Mouse (Mus musculus): ENCODE data around the gene Gfer.
"Not testable (repeated sequence)": the region's sequence is repeated elsewhere in the genome, so short reads cannot be mapped to it uniquely, and the experiment has no call there.

Gfer gene

GRCm38 (mm10) chr17:24722220-24722924 lies 26.4 kb upstream of the Gfer start:
- no peak for DNase-seq (ENCODE audit: low read depth, low spot score)

DNA sequence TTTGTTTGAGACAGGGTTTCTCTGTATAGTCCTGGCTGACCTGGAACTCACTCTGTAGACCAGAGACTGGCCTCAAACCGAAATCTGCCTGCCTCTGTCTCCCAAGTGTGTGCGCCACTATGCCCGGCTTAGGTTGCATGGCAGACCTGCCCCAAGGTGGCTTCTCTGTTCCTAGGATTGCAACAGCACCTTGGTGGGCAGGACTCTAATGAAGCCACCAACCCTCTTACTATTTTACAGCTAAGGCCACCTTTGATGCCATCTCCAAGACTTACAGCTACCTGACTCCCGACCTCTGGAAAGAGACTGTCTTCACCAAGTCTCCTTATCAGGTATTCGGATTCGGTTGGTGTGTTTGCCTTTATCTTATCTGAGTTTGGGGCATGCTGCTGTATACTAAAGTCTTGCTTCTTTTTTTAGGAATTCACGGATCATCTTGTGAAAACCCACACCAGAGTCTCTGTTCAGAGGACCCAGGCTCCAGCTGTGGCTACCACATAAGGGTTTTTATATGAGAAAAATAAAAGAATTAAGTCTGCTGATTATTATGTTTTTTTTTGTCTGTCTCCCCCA lies 25.5 kb upstream of the Gfer start:
- not testable (repeated sequence) for DNase-seq (ENCODE audit: low read depth, low spot score)

DNA sequence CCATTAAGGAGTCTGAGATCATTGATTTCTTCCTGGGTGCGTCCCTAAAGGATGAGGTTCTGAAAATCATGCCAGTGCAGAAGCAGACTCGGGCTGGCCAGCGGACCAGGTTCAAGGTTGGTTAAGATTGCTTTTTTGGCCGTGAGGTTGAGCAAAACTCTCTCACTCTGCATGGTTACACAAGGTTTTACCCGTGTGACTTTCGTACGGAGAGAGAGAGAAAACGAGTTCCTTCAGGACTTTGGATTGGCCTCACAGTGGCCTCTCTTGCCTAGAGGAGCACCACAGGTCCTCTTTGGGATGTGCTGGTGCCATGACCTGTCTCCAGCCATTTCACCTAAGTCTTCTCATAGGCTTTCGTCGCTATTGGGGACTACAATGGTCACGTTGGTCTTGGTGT lies 24.7 kb upstream of the Gfer start:
- DNase-seq (ENCODE audit: low read depth, low spot score): not testable (repeated sequence)

GRCm38 (mm10) chr17:24719494-24720222 lies 23.7 kb upstream of the Gfer start:
- DNase-seq (ENCODE audit: low read depth, low spot score): peak; percentile 99

DNA sequence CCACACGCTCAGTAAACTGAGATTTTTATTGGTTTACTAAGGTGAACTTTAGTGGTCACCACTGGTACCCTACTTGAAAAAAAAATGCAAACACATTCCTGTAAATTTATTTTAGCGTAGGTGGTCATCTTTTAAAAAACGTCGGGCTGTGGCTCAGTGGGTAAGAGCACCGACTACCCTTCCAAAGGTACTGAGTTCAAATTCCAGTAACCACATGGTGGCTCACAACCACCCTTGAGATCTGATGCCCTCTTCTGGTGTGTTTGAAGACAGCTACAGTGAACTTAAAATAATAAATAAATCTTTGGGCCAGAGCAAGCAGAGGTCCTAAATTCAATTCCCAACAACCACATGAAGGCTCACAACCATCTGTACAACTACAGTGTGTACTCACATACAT lies 23.0 kb upstream of the Gfer start:
- not testable (repeated sequence) for DNase-seq (ENCODE audit: low read depth, low spot score)

GRCm38 (mm10) chr17:24717943-24718342 lies 22.0 kb upstream of the Gfer start, which contains the start of the genes Rnf151 and Rps2:
Gene Rnf151 (minus strand): TSS chr17:24718063.
Gene Rps2 (plus strand): TSS chr17:24718116.
- no peak for DNase-seq (ENCODE audit: low read depth, low spot score)

DNA sequence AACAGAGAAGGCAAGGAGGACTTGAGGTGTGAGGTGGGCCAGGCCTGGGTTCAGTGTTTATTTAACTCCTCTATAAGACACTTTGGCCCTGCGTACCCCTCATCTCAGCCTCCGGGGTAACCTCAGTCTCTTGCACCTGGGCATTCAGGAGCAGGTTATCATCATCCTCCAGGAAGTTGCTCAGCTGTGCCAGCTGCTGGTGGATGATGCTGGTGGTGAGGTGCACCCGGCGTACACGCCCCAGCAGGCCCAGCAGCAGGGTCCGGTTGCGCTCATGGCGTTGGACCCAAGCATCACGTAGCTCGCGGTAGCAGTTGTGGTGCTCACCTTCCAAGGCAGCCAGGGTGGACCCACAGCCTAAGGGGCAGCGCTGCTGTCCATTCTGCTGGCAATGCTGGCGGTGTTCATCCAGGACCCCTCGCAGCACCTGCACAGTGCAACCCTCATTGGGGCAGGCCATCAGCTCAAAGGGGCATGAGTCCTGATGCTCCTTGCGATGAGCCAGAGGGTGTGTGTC lies 20.3 kb upstream of the Gfer start:
- no peak for DNase-seq (ENCODE audit: low read depth, low spot score)

DNA sequence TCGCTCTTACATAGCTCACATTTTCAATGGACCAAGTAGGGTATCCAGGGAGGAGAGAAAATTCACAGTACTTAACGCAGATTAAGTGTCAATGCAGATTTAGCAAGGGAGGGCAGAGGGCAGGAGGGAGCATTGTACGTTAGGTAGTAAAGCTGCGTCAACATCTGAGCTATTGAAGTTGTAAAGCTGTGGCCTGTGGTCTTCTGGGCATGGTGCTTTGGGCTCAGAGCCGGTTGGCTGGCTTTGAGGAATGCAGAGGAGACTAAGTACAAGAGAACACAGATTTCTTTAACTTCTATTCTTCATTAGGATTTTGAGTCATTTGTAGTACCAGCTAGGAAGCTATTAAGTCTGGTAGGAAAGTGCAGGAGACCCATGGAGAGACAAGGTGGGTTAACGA lies 19.6 kb upstream of the Gfer start:
- no peak for DNase-seq (ENCODE audit: low read depth, low spot score)

- no peak for DNase-seq (ENCODE audit: low read depth, low spot score)
Observed at GRCm38 (mm10) chr17:24708646-24709045, 12.7 kb upstream of the Gfer start.

GRCm38 (mm10) chr17:24707801-24708425 lies 12.0 kb upstream of the Gfer start:
- no peak for DNase-seq (ENCODE audit: low read depth, low spot score)

GRCm38 (mm10) chr17:24706982-24707800 lies 11.2 kb upstream of the Gfer start, which contains the start of gene Tbl3:
Gene Tbl3 (minus strand): TSS chr17:24707660.
- peak; percentile 94 for DNase-seq (ENCODE audit: low read depth, low spot score)

DNA sequence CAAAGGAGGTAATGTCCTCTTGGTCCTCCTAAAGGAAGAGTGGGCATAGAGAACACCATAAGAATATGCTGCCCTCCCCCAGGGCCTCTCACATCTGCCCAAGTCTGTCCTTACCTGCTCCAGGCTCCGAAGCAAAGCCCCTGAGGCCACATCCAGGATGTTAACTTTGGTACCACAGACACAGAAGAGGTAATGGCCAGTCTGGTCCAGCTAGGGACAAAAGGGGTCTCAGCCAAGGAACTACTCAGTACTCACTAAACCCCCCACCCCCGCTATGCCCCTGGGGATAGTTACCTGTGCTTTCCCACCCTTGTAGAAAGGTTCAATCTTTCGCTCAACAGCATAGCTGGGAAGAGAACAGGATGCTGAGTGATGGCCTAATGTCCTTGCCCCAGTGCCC lies 9.9 kb upstream of the Gfer start:
- no peak for DNase-seq (ENCODE audit: low read depth, low spot score)

GRCm38 (mm10) chr17:24701251-24701650 lies 5.3 kb upstream of the Gfer start:
- no peak for DNase-seq (ENCODE audit: low read depth, low spot score)

DNA sequence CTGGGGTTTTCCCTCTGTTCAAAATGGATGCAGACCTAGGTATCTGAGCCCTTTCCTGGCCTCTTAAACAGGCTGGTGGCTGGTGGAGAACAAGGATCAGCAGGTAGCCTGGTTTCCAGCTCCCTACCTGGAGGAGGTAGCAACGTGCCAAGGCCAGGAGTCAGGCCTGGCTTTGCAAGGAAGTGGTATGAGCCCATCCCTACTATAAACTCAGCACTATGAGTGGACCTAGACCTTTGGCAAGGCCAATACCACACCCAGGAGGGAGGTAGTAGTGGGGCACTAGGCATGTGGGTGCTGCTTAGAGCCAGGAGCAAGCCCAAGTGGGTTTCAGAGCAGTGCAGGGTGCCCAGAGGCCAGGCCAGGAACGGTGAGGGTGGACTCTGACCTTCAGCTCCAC lies 3.5 kb upstream of the Gfer start:
- DNase-seq (ENCODE audit: low read depth, low spot score): no peak

DNA sequence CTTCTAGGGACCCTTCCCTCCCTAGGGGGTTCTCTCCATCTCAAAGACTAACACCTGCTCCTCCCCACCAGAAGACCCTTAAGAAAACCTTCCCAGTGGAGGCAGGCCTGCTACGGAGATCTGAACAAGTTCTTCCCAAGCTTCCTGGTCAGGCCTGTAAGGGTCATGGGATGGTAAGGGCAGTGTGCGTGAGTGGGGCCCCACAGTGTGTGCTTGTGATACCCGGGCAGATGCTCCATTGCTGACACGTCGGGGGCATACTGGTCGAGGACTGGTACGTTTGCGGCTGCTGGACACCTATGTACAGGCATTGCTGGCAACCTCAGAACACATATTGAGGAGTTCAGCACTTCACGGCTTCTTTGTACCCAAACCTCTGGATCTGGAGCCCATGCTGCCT lies 2.8 kb upstream of the Gfer start:
- DNase-seq (ENCODE audit: low read depth, low spot score): no peak

GRCm38 (mm10) chr17:24697985-24698384 lies 2.0 kb upstream of the Gfer start:
- no peak for DNase-seq (ENCODE audit: low read depth, low spot score)

- no peak for DNase-seq (ENCODE audit: low read depth, low spot score)
Observed at GRCm38 (mm10) chr17:24695326-24696010, 488 bp downstream of the Gfer start.

- DNase-seq (ENCODE audit: low read depth, low spot score): no peak
Observed at GRCm38 (mm10) chr17:24692385-24692784, 3.6 kb downstream of the Gfer start.

GRCm38 (mm10) chr17:24689251-24690081 lies 6.5 kb downstream of the Gfer start, which contains the start of gene Syngr3:
Gene Syngr3 (minus strand): TSS chr17:24689955.
- DNase-seq (ENCODE audit: low read depth, low spot score): no peak

GRCm38 (mm10) chr17:24687599-24687998 lies 8.4 kb downstream of the Gfer start:
- no peak for DNase-seq (ENCODE audit: low read depth, low spot score)
